Mouse (Mus musculus) activated CD4-positive, CD25-positive, alpha-beta regulatory T cell, adult 4 months (primary cell): ENCODE measurements at regions not wholly inside any gene's neighbourhood (a gene's known extent, or its start where the extent isn't known, plus 50 kb on each side); places are given as distances from the start of the nearest gene placed in this dataset.

Experiments used
- ATAC-seq: one replicate; pipeline ENCODE4 v1.8.0; 2017

GRCm38 (mm10) chr3:149625066-149625465 is 634.7 kb upstream of the Adgrl2 start:
- ATAC-seq = no peak

GRCm38 (mm10) chr3:149623851-149624532 is 633.6 kb upstream of the Adgrl2 start:
- ATAC-seq = peak; percentile 36

GRCm38 (mm10) chr3:149603865-149604264 is 613.5 kb upstream of the Adgrl2 start:
- ATAC-seq = no peak

- no peak for ATAC-seq
Measured at GRCm38 (mm10) chr3:149601276-149601675, 610.9 kb upstream of the Adgrl2 start.

- no peak for ATAC-seq
Measured at GRCm38 (mm10) chr3:149594470-149594869, 604.1 kb upstream of the Adgrl2 start.

- no peak for ATAC-seq
Measured at GRCm38 (mm10) chr3:149585769-149586168, 595.4 kb upstream of the Adgrl2 start.

GRCm38 (mm10) chr3:149581141-149581540 is 590.8 kb upstream of the Adgrl2 start:
- ATAC-seq = no peak

- no peak for ATAC-seq
Measured at GRCm38 (mm10) chr3:149575678-149576077, 585.3 kb upstream of the Adgrl2 start.

- no peak for ATAC-seq
Measured at GRCm38 (mm10) chr3:149566853-149567252, 576.5 kb upstream of the Adgrl2 start.

GRCm38 (mm10) chr3:149550231-149550951 is 560.0 kb upstream of the Adgrl2 start:
- no peak for ATAC-seq

GRCm38 (mm10) chr3:149547045-149547444 is 556.7 kb upstream of the Adgrl2 start:
- ATAC-seq = no peak

GRCm38 (mm10) chr3:149546256-149546655 is 555.9 kb upstream of the Adgrl2 start:
- no peak for ATAC-seq

- ATAC-seq = no peak
Measured at GRCm38 (mm10) chr3:149534183-149534582, 543.8 kb upstream of the Adgrl2 start.

- ATAC-seq = no peak
Measured at GRCm38 (mm10) chr3:149530026-149530607, 539.8 kb upstream of the Adgrl2 start.

GRCm38 (mm10) chr3:149526509-149526908 is 536.2 kb upstream of the Adgrl2 start:
- no peak for ATAC-seq

- no peak for ATAC-seq
Measured at GRCm38 (mm10) chr3:149519575-149519929, 529.2 kb upstream of the Adgrl2 start.

GRCm38 (mm10) chr3:149518928-149519574 is 528.7 kb upstream of the Adgrl2 start:
- ATAC-seq = no peak

GRCm38 (mm10) chr3:149517537-149517936 is 527.2 kb upstream of the Adgrl2 start:
- no peak for ATAC-seq

GRCm38 (mm10) chr3:149509178-149509577 is 518.8 kb upstream of the Adgrl2 start:
- no peak for ATAC-seq

- no peak for ATAC-seq
Measured at GRCm38 (mm10) chr3:149508671-149509070, 518.3 kb upstream of the Adgrl2 start.

- ATAC-seq = no peak
Measured at GRCm38 (mm10) chr3:149505692-149506091, 515.3 kb upstream of the Adgrl2 start.

GRCm38 (mm10) chr3:149503992-149504391 is 513.6 kb upstream of the Adgrl2 start:
- no peak for ATAC-seq

- no peak for ATAC-seq
Measured at GRCm38 (mm10) chr3:149500130-149500529, 509.8 kb upstream of the Adgrl2 start.
